Mouse (Mus musculus) heart, adult 2 months (tissue): ENCODE measurements around the gene Nlk.

ENCODE experiments used
- EP300 ChIP-seq: fragments of 200-500 bp; IDR thresholded peaks from 2 replicates; pipeline ENCODE4 v1.6.1; 2011; ENCODE audit warnings: low read depth, low read length, control low read depth; ENCODE audit not compliant: insufficient read depth
- POLR2A ChIP-seq: fragments of 200-500 bp; IDR thresholded peaks from 2 replicates; pipeline ENCODE4 v1.6.1; 2011; ENCODE audit warnings: mild to moderate bottlenecking, low read depth, low read length, control low read depth; ENCODE audit not compliant: insufficient read depth

DNA sequence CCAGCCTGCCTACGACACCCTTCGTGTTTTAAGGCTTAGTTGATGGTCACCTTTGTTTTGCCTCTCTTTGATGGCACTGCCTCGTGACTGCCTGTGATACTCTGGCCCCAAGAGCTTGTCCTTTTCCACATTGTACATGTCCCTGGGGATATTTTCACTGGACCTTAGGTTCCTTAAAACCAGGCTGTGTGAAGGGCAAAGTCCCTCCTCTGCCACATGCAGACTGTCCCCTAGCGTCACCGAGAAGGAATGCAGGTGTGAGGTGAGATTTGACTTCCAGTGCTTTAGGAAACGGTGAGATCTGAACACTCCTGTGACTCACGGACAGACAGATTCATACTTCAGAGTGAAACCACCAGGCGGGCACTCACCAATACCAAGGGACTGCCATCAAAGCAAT, 139.9 kb downstream of the Nlk start:
- TF ChIP-seq EP300 (no peak), POLR2A (no peak)
